ENCODE assay signal across 7 mouse cellular contexts in genomic region chr5:118172078-118172723, GRCm38 (mm10). TPM values are rescaled to one million over a fixed set of nuclear protein-coding genes. Genes with fewer than 3 reads are reported as not detected.
DNase-seq lines count a peak whose midpoint lies in the region; ATAC-seq and TF ChIP-seq lines count a peak whose summit lies in the region.

No protein-coding gene starts in this region.

- under 1% methylated on average over 25 of the region's 27 CpGs for whole genome bisulfite sequencing in lung, postnatal 0 days
- under 1% methylated on average over 26 of the region's 27 CpGs for WGBS in embryonic facial prominence, embryonic 14.5 days
- WGBS in intestine, postnatal 0 days, result under 1% methylated on average over 27 of the region's 27 CpGs
- WGBS in neural tube, embryonic 12.5 days, result under 1% methylated on average over 27 of the region's 27 CpGs

- no peaks in the 10 kb centered on the region for H3K36me3 ChIP-seq in lung, postnatal 0 days (ENCODE audit: insufficient read depth, low read length)
- no peaks in the 10 kb centered on the region for H3K36me3 ChIP-seq in embryonic facial prominence, embryonic 14.5 days (ENCODE audit: control insufficient read depth, insufficient read depth, low read length)
- H3K36me3 ChIP-seq in intestine, postnatal 0 days (ENCODE audit: control insufficient read depth, insufficient read depth), result no peaks in the 10 kb centered on the region
- H3K36me3 ChIP-seq in neural tube, embryonic 12.5 days, result no peaks in the 10 kb centered on the region

- no peak for ATAC-seq in lung, postnatal 0 days
- no peak for ATAC-seq in embryonic facial prominence, embryonic 14.5 days (ENCODE audit: low read depth)
- ATAC-seq in intestine, postnatal 0 days, result no peak
- no peak for ATAC-seq in neural tube, embryonic 12.5 days (ENCODE audit: low FRiP score, low read depth)
- no peak for ATAC-seq in cerebellum, adult (ENCODE audit: insufficient number of reproducible peaks, low FRiP score, low TSS enrichment)

- no peak overlapping the region for H3K9ac ChIP-seq in lung, postnatal 0 days (replicated peaks; ENCODE audit: low read depth)
- peak overlapping the region; percentile 34; the same call in 1 of the 2 replicates for H3K9ac ChIP-seq in embryonic facial prominence, embryonic 14.5 days (ENCODE audit: low read depth, low read length)
- H3K9ac ChIP-seq in intestine, postnatal 0 days (ENCODE audit: low read depth, low read length), result no peak overlapping the region
- H3K9ac ChIP-seq in neural tube, embryonic 12.5 days, result no peak overlapping the region

- H3K27ac ChIP-seq in lung, postnatal 0 days (ENCODE audit: low read length), result no peak overlapping the region
- H3K27ac ChIP-seq in embryonic facial prominence, embryonic 14.5 days (replicated peaks; ENCODE audit: low read depth, low read length), result no peak overlapping the region
- no peak overlapping the region for H3K27ac ChIP-seq in intestine, postnatal 0 days (ENCODE audit: low read depth, low read length)
- H3K27ac ChIP-seq in neural tube, embryonic 12.5 days, result no peak overlapping the region

- no peaks in the 10 kb centered on the region for H3K4me1 ChIP-seq in lung, postnatal 0 days (ENCODE audit: insufficient read depth, low read depth, low read length)
- H3K4me1 ChIP-seq in embryonic facial prominence, embryonic 14.5 days (ENCODE audit: control insufficient read depth, insufficient read depth, low read length), result peaks cover 16% of the 10 kb centered on the region; the same call in 1 of the 2 replicates
- H3K4me1 ChIP-seq in intestine, postnatal 0 days (replicated peaks; ENCODE audit: control insufficient read depth, insufficient read depth, low read length), result 0 out of 2 replicates have a peak, but pooled peaks cover 2% of the 10 kb centered on the region
- peaks cover 31% of the 10 kb centered on the region for H3K4me1 ChIP-seq in neural tube, embryonic 12.5 days

- no peaks in the 10 kb centered on the region; the same call in 1 of the 2 replicates for H3K9me3 ChIP-seq in lung, postnatal 0 days (ENCODE audit: low read length)
- H3K9me3 ChIP-seq in embryonic facial prominence, embryonic 14.5 days (ENCODE audit: control insufficient read depth, low read length), result 0 out of 2 replicates have a peak, but pooled peaks cover 4% of the 10 kb centered on the region
- no peaks in the 10 kb centered on the region; the same call in 1 of the 2 replicates for H3K9me3 ChIP-seq in intestine, postnatal 0 days (ENCODE audit: control insufficient read depth)
- H3K9me3 ChIP-seq in neural tube, embryonic 12.5 days, result no peaks in the 10 kb centered on the region

- peak overlapping the region; percentile 65 for H3K4me2 ChIP-seq in lung, postnatal 0 days (replicated peaks; ENCODE audit: low read depth, low read length)
- H3K4me2 ChIP-seq in embryonic facial prominence, embryonic 14.5 days (ENCODE audit: low read depth, low read length), result peak overlapping the region; percentile 55
- H3K4me2 ChIP-seq in intestine, postnatal 0 days (replicated peaks; ENCODE audit: low read depth), result peak overlapping the region; percentile 66
- peak overlapping the region; percentile 91 for H3K4me2 ChIP-seq in neural tube, embryonic 12.5 days (replicated peaks)

- peaks cover 56% of the 10 kb centered on the region for H3K27me3 ChIP-seq in lung, postnatal 0 days (replicated peaks; ENCODE audit: insufficient read depth, low read length)
- peaks cover 82% of the 10 kb centered on the region for H3K27me3 ChIP-seq in embryonic facial prominence, embryonic 14.5 days (replicated peaks; ENCODE audit: control insufficient read depth, insufficient read depth, low read length)
- peaks cover 78% of the 10 kb centered on the region for H3K27me3 ChIP-seq in intestine, postnatal 0 days (replicated peaks; ENCODE audit: control insufficient read depth, insufficient read depth, low read length)
- peaks cover 77% of the 10 kb centered on the region for H3K27me3 ChIP-seq in neural tube, embryonic 12.5 days (replicated peaks)

- no peak for TF ChIP-seq CTCF in lung, postnatal 0 days (IDR thresholded peaks at IDR 0.05)
- TF ChIP-seq CTCF in intestine, postnatal 0 days (IDR thresholded peaks at IDR 0.05; ENCODE audit: low read depth), result no peak

- peak overlapping the region; percentile 46 for H3K4me3 ChIP-seq in lung, postnatal 0 days (ENCODE audit: low read depth, low read length)
- H3K4me3 ChIP-seq in embryonic facial prominence, embryonic 14.5 days (ENCODE audit: low read depth, low read length), result peak overlapping the region; percentile 37
- H3K4me3 ChIP-seq in intestine, postnatal 0 days (ENCODE audit: low read depth, low read length), result peak overlapping the region; percentile 39
- H3K4me3 ChIP-seq in neural tube, embryonic 12.5 days, result peak overlapping the region; percentile 31

- no peak for TF ChIP-seq EP300 in lung, postnatal 0 days (IDR thresholded peaks at IDR 0.05)

- no peak for DNase-seq in lung, postnatal 0 days (ENCODE audit: low spot score)
- DNase-seq in lung, adult 18-20 months, result no peak
- DNase-seq in embryonic facial prominence, embryonic 14.5 days (ENCODE audit: low spot score), result no peak
- DNase-seq in cerebellum, postnatal 25 days, result no peak

RNA-seq across cellular contexts. Expression of gene Hrk, which starts 7.8 kb away (rescaled TPM):
- 0.33 and 0.40 TPM in 2 replicates for polyA plus RNA-seq in lung, postnatal 0 days (2015; fragmentation: Nextera tagmentation; extraction: Ambion mirVana)
- 0.29 and 0.38 TPM in 2 replicates for polyA plus RNA-seq in embryonic facial prominence, embryonic 14.5 days (2014; fragmentation: Nextera tagmentation; extraction: Ambion mirVana)
- 0.08 and 0.09 TPM in 2 replicates for polyA plus RNA-seq in intestine, postnatal 0 days (2015; fragmentation: Nextera tagmentation; extraction: Ambion mirVana)
- polyA plus RNA-seq in neural tube, embryonic 12.5 days (2016; fragmentation: Nextera tagmentation; extraction: Ambion mirVana), result 4.3 and 5.3 TPM in 2 replicates

RNA-seq across cellular contexts. Expression of gene Fbxw8, which starts 16.9 kb away (rescaled TPM):
- 27.9 and 31.0 TPM in 2 replicates for polyA plus RNA-seq in lung, postnatal 0 days (2015; fragmentation: Nextera tagmentation; extraction: Ambion mirVana)
- polyA plus RNA-seq in embryonic facial prominence, embryonic 14.5 days (2014; fragmentation: Nextera tagmentation; extraction: Ambion mirVana), result 31.7 and 32.2 TPM in 2 replicates
- 10.1 and 10.8 TPM in 2 replicates for polyA plus RNA-seq in intestine, postnatal 0 days (2015; fragmentation: Nextera tagmentation; extraction: Ambion mirVana)
- 38.4 and 40.4 TPM in 2 replicates for polyA plus RNA-seq in neural tube, embryonic 12.5 days (2016; fragmentation: Nextera tagmentation; extraction: Ambion mirVana)
